Mouse (Mus musculus): ENCODE data around the gene Rnf148.

Gene Rnf148

GRCm38 (mm10) chr6:23655036-23655435, at the start of gene Rnf148:
TSS of gene Rnf148 (minus strand) at chr6:23655136.
- DNase-seq (ENCODE audit: low read depth), result no peak

- DNase-seq (ENCODE audit: low read depth), result no peak
Observed at GRCm38 (mm10) chr6:23700879-23701278, 45.9 kb upstream of the Rnf148 start.

- DNase-seq (ENCODE audit: low read depth), result no peak
Observed at GRCm38 (mm10) chr6:23678172-23678571, 23.2 kb upstream of the Rnf148 start.

- DNase-seq (ENCODE audit: low read depth), result no peak
Observed at GRCm38 (mm10) chr6:23650205-23650604, 4.7 kb downstream of the Rnf148 start, which contains the start of gene Rnf133. TSS of gene Rnf133 (minus strand) at chr6:23650305.

GRCm38 (mm10) chr6:23648732-23649131, 6.2 kb downstream of the Rnf148 start:
- no peak for DNase-seq (ENCODE audit: low read depth)

GRCm38 (mm10) chr6:23647627-23648247, 7.2 kb downstream of the Rnf148 start:
- DNase-seq (ENCODE audit: low read depth), result no peak

GRCm38 (mm10) chr6:23637081-23637480, 17.9 kb downstream of the Rnf148 start:
- DNase-seq (ENCODE audit: low read depth), result no peak

GRCm38 (mm10) chr6:23635208-23635607, 19.7 kb downstream of the Rnf148 start:
- DNase-seq (ENCODE audit: low read depth), result no peak

GRCm38 (mm10) chr6:23634016-23634415, 20.9 kb downstream of the Rnf148 start:
- no peak for DNase-seq (ENCODE audit: low read depth)

- DNase-seq (ENCODE audit: low read depth), result no peak
Observed at GRCm38 (mm10) chr6:23630465-23630864, 24.5 kb downstream of the Rnf148 start.

Measured in c-Kit-positive CD71-positive TER-119-negative erythroid progenitor cells, embryonic 14.5 days (primary cell).